Mouse (Mus musculus): ENCODE data around the gene Trabd.

Gene Trabd

GRCm38 (mm10) chr15:89074613-89075477 is at the start of gene Trabd:
Gene Trabd (plus strand): TSS chr15:89075124.
- DNase-seq (ENCODE audit: low read depth, low spot score), result peak; percentile 50

- DNase-seq (ENCODE audit: low read depth, low spot score), result no peak
Measured at GRCm38 (mm10) chr15:89044381-89044780, 30.5 kb upstream of the Trabd start.

- no peak for DNase-seq (ENCODE audit: low read depth, low spot score)
Measured at GRCm38 (mm10) chr15:89046356-89046755, 28.6 kb upstream of the Trabd start.

GRCm38 (mm10) chr15:89054666-89055065 is 20.3 kb upstream of the Trabd start:
- no peak for DNase-seq (ENCODE audit: low read depth, low spot score)

GRCm38 (mm10) chr15:89058736-89059135 is 16.2 kb upstream of the Trabd start:
- DNase-seq (ENCODE audit: low read depth, low spot score), result no peak

- DNase-seq (ENCODE audit: low read depth, low spot score), result peak; percentile 78
Measured at GRCm38 (mm10) chr15:89059161-89059931, 15.6 kb upstream of the Trabd start, which contains the start of gene Panx2. Gene Panx2 (plus strand): TSS chr15:89059734.

GRCm38 (mm10) chr15:89060032-89060681 is 14.8 kb upstream of the Trabd start:
- peak; percentile 65 for DNase-seq (ENCODE audit: low read depth, low spot score)

GRCm38 (mm10) chr15:89060811-89061460 is 14.0 kb upstream of the Trabd start:
- no peak for DNase-seq (ENCODE audit: low read depth, low spot score)

- no peak for DNase-seq (ENCODE audit: low read depth, low spot score)
Measured at GRCm38 (mm10) chr15:89061761-89062517, 13.0 kb upstream of the Trabd start.

GRCm38 (mm10) chr15:89062518-89062910 is 12.4 kb upstream of the Trabd start:
- DNase-seq (ENCODE audit: low read depth, low spot score), result no peak

GRCm38 (mm10) chr15:89063001-89063400 is 11.9 kb upstream of the Trabd start:
- DNase-seq (ENCODE audit: low read depth, low spot score), result no peak

- peak; percentile 95 for DNase-seq (ENCODE audit: low read depth, low spot score)
Measured at GRCm38 (mm10) chr15:89063536-89063935, 11.4 kb upstream of the Trabd start.

GRCm38 (mm10) chr15:89064891-89065290 is 10.0 kb upstream of the Trabd start:
- DNase-seq (ENCODE audit: low read depth, low spot score), result no peak

GRCm38 (mm10) chr15:89067609-89068008 is 7.3 kb upstream of the Trabd start:
- DNase-seq (ENCODE audit: low read depth, low spot score), result no peak

- no peak for DNase-seq (ENCODE audit: low read depth, low spot score)
Measured at GRCm38 (mm10) chr15:89068226-89068625, 6.7 kb upstream of the Trabd start.

- DNase-seq (ENCODE audit: low read depth, low spot score), result no peak
Measured at GRCm38 (mm10) chr15:89069336-89069840, 5.5 kb upstream of the Trabd start.

- peak; percentile 45 for DNase-seq (ENCODE audit: low read depth, low spot score)
Measured at GRCm38 (mm10) chr15:89070606-89071005, 4.3 kb upstream of the Trabd start.

GRCm38 (mm10) chr15:89073993-89074603 is 826 bp upstream of the Trabd start:
- DNase-seq (ENCODE audit: low read depth, low spot score), result peak; percentile 70

- peak; percentile 95 for DNase-seq (ENCODE audit: low read depth, low spot score)
Measured at GRCm38 (mm10) chr15:89075478-89076147, 689 bp downstream of the Trabd start.

Data from brain, adult 2 months (tissue).